Mouse (Mus musculus) right cerebral cortex, postnatal 10 days (tissue): ENCODE measurements around the gene Manbal.
"Not testable (repeated sequence)": the region's sequence is repeated elsewhere in the genome, so short reads cannot be mapped to it uniquely, and the experiment has no call there.

Experiments
- DNase-seq, 2 experiments: peaks; one replicate each; pipeline ENCODE4 v3.0.0; 2021; ENCODE audit warnings: low spot score in 2 of 2

Gene Manbal

DNA sequence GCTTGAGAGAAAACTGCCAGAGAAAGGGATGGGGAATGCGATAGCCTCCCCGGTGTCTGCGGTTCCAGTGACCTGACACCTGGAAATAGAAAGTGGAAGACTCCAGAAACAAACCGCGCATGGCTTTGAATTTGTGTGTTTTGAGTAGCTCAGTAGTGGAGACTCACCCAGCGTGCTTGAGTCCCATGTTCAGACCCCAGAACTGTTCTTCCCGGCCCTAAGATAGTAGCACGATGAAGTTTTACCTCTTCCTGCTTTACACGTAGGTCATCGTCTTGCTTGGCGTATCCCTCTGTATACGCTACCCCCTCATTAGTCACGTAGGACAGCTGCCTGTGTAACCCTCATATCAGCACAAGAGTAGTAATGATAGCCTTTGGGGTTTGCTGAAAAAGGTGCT, 597 bp downstream of the Manbal start:
- no peak for DNase-seq

DNA sequence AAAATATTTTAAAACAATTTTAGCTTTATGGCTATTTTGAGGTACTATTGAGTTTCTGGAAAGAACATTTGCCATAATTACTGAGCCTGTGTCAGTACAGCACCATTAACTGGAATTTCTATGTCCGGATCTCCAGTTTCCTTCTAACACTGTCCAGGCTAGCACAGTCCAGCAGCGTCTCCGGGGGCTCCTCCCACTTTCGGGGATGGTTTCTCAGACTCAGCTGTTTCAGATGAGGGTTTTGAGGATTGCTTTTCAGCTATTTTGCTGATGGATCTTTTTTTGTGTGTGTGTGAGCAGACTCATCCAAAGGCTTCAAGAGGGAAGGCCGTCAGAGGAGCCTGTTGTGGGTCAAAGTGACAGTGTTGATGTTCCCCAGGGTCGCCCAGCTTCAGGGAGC, 4.3 kb downstream of the Manbal start:
- DNase-seq, result no peak

DNA sequence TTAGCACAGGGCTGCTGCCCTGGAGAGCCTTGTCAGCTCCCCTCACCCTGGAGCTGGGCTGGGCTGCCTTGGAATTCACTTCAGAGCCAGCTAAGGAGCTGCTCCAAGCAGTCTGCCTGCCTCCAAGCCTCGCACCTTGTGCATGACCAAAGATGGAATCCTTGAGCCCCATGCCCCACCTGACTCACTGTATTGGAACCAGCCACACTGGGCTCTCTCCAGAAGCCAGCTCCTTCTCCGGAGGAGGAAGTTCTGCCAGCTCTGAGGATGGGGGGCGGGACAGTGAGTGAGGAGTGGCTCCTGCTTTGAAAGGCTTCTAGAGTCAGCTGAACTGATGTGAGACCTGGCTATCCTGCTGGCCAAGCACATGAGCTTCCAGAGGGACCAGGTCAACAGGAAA, 6.3 kb downstream of the Manbal start:
- DNase-seq, result no peak

DNA sequence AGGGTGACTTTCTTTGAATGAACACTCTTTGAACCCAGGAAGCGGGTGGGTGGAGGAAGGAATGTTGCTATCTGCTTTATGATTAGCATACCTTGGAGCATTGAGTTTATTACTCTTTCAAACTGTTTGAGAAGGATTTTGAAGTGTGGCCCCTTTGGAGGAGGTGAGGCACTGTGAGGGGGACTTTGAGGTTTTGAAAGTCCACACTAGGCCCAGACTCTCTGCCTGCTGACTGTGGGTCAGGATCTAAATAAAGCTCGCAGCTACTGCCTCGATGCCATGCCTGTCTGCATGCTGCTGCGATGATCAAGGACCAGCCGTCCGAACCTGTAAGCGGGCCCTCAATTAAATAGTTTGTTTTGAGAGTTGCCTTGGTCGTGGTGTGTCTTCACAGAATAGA, 7.7 kb downstream of the Manbal start:
- no peak for DNase-seq

DNA sequence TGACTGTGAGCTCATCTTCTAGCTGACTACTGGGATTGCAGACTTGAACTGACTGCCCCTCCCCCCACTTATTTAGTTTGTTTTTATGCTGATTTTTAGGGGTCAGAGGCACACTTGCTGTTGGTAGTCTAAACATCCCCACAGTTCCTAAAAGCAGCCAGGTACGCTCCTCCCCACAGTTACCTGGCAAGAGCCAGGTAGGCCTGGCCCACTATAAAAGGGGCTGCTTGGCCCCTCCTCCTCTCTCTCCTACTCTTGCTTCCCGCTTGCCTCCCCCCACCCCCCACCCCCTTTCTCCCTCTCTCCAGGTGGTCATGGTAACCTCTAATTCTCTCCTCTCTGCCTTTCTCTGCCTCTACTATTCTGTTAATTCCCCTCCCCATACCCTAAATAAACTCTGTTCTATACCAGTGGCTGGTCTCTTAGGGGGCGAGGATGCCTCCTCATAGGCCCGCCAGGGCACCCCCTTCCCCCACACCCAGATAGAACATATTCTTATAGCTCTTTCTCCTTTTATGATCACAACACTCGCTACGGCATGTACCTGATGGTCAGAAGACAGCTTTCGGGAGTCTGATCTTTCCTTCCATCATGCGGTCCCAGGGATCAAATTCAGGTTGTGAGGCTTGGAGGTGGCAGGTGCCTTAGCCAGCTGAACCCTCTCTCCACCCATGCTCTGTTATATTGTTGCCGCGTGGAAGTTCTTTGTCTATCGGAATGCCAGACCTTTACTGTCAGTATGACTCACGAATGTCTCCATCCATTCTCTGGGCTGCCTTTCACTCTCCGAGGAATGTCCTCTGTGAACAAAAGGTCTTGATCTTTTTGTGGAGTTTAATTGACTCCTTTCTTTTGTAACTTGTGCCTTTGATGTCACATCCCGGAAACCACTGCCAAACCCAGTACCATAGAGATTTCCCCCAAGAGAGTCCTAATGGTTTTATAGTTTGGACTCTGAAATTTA, 8.7 kb downstream of the Manbal start:
- DNase-seq, result no peak

DNA sequence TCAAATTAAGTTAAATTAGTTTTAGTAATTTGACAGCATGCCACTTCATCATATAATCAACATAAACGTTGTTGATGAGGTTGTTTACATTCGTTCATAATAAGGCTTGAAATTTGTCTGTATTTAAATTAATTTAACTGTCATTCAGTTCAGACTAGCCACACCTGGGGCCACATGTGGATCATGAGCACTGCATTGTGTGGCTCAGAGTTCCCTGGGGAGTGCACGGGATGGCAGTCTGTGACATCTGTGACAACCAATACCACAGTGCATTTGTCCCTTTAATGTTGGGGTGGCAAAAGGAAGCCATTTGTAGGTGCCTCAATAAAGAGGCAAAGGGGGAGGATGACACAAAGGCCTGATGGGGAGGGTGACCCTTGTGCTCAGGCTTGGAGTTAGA, 9.6 kb downstream of the Manbal start:
- no peak for DNase-seq

DNA sequence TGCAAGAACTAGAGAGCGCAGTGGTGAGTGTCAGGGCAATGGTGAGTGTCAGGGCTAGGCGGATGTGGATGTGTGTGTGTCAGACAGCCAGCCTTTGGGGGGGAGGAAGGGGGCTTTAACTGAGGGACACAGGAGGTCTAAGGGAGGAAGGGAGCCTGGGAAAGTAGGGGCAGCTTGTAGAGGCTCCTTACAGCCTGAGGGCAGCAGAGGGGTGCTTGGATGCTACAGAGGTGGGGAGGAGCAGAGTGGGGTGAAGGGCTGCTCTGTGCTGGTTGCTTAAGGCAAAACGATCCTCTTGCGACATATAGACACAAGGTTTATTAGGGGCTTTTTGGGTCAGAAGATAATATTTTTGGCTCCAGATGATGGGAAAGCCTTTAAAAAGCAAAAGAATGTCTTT, 17.4 kb downstream of the Manbal start:
- no peak for DNase-seq

DNA sequence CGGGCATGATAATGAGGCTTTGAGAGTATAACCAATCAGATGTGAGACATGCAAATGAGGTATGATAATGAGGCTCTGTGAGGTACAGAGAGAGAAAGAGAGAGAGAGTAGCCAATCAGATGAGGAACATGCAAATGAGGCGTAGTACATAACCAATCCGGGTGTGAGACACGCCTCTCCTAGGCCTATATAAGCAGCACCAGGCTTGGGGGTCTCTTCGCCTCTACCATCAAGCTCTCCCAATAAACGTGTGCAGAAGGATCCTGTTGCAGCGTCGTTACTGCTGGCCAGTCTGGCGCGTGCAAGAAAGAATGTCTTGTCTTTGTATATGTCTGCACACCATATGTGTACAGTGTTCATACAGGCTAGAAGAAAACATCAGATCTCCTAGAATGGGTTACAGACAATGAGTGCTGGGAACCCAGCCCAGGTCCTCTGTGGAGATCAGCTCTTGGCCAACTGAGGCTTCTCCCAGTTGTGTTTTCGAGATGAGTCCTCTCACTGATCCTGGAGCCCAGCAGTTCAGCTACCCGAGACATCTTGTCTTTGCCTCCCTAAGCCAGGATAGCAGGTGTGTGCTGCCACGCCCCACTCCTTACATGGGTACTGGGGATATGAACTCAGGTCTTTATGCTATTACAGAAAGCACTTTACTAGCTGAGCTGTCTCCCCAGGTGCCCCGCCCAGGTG, 21.7 kb downstream of the Manbal start:
- not testable (repeated sequence) for DNase-seq

DNA sequence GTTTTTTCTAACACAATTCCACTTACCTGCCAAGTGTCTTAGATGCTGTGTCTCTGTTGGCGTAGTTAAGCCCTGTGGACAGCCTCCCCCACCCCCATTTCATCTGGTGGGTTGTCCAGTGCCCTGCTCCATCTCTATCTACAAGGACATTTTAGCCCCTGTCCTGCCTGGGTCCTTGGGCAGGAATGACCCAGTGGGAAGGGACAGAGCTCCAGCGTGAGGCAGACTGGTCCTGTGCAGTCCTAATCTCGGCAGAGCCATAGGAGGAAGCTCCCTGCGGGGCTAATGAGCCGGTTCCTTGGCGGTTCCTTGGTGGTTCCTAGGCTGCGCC, 22.2 kb downstream of the Manbal start:
- no peak for DNase-seq

DNA sequence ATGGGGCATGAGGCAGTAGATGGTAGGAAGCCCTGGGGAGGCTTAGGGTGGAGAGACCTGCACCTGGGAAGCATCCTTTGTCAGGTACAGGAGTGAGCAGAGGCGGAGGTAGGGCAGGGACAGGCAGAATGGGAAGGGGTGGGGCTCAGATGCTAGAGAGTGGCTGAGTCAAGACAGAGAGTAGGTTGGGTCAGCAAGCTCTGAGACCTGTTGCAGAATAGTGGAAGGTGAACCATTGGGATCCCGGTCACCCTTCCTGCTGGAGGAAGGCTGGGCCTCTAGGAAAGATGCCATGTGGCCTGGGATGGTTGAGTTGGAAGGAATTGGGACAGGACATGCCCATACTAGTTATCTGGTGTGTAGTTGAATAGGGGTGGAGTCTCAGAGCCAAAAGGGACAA, 24.9 kb downstream of the Manbal start:
- DNase-seq, result no peak

DNA sequence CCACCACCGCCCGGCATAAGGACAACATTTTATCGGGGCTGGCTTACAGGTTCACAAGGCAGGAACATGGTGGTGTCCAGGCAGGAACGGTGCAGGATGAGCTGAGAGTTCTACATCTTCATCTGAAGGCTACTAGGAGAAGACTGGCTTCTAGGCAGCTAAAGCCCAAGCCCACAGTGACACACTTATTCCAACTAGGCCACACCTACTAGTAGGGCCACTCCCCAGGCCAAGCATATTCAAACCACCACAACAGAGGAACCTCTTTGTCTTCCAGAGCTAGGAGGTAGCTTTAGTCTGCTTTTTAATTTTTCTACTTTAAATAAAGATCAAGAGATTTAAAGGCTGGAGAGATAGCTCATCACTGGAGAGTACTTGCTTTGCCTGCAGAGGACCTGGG, 26.2 kb downstream of the Manbal start:
- DNase-seq, result no peak

DNA sequence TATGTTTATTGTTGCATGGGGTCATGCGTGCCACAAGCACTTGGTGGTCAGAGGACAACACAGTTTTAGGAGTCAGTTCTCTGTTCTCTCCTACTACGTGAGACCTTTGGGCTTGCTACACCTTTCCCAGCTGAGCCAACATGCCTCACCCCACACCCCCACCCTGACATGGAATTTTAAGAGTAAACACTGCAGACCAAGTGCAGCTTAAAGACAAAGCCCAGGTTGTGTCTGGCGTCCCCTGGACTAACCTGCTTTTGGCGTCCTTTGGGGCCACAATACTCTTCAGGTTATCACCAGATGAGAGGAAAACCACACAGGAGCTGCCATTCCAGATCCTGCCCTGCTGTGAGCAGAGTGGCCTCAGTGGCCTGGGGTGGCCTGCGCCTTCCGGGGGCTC, 27.5 kb downstream of the Manbal start:
- no peak for DNase-seq

DNA sequence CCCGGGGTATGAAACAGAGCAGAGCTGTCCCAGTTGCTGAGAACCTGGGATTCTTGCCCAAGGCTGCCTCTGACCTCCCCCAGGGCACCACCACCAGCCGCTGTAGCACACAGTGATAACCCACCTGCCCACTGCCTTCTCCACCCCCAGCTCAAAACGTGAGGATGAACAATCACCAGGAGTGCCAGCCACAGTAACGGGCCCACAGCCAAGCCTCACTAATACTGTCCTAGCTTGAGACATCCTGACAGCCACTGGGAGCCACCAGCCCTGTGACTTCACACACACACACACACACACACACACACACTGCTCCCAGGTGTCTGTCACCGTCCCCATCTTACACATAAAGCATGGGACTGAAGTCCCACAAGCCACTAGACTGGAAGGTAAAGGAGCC, 28.0 kb downstream of the Manbal start:
- no peak for DNase-seq

DNA sequence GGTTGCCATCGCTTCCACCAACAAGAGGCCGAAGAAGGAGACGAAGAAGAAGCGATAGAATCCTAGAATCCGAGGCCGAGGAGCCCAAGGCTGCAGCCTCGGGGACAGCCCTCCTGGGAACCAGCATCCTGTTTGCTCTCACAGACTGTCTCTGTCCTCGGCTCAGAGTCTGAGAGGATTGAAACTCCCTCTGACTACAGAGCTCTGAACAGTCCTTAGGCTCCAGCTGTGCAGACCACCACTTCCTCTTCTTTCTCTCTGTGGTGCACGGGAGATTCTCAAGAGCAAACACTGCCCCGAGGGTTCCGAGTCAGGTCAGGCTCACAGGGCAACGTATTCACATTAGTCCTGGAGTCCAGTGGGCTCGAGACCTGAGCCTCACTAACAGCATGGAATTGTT, 28.6 kb downstream of the Manbal start:
- no peak for DNase-seq

DNA sequence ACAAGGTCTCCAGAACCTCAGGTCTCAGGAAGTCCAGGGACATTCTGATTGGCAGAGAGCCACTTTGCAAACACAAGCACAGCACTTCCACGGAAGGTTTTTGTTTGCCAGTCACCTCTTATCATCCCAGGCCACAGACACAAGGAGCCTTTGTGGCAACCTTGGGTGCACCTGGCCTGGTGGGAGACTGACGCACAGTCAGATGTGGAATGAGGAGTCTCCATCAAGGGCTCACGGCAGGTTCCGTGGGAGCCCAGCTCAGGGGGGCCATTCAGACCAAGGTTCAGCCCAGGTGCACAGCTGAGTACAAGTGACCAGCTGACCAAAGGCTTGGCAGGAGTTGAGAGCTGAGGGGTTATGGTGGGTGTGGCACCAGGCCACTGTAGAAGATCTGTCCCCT, 30.0 kb downstream of the Manbal start:
- DNase-seq, result no peak

DNA sequence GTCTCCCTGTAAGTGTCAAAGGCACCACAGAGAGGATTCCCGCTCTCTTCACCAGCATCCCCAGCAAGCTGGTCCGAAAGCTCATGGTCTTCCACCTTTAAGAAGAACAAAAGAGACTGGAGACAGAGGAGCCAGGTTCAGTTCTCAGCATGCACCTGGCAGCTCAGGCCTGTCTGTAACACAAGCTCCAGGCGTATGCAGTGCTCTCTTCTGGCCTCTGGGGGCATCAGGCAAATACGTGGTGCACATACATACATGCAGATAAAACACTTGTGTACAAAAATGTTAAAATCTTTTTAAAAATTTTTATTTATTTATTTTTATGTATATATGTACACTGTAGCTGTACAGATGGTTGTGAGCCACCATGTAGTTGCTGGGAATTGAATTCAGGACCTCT, 31.1 kb downstream of the Manbal start:
- no peak for DNase-seq

DNA sequence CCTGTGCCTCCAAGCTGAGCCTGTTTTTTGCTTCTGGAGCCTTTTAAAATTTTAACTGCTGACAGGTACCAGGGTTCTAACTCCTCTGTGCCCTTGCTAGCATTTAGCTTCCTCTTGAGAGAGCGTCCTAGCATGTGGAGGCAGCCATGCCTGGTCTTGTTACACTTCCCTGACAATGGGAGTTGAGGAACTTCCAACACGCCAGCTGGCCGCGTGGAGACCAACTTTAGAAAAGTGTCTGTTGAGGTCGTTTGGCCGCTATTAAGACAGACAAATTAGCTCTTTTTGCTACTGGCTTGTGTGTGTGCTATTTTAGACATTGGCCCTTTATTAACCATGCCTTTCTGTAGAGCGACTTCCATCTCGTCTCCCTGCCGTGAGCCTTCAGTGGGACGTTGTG, 32.4 kb downstream of the Manbal start:
- DNase-seq, result peak in 1 of 2 experiments; percentile 48

DNA sequence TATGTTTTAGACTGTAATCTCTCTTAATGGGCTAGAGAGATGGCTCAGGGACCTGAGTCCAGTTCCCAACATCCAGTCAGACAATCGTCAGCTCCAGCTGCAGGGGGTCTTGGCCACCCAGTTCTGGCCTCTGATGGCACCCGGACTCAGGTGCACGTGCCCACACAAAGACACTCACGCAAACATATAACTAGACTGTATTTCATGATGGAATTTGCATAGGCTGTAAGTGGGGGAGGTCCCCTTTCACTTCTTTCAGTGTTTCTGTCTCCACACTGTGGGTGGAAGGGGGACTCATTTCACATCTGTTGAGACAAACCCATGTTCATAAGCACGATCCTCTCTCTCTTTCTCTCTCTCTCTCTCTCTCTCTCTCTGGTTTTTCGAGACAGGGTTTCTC, 33.1 kb downstream of the Manbal start:
- no peak for DNase-seq

DNA sequence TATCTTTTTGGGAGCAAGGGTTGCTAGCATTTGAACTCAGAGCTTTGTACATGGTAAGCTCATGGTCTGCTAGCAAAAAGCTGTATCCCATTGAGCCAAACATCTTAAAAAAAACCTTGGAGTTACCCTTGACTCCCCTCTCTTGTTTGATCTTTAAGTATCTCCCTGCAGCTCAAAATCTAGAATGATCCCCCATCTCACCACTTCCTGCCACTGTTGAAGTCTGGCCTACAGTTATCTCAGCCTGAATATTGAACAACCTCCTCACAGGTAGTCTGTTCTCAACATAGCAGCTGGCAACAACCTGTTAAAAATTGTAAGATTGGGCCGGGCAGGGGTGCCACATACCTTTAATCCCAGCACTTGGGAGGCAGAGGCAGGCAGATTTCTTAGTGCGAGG, 33.9 kb downstream of the Manbal start:
- no peak for DNase-seq

DNA sequence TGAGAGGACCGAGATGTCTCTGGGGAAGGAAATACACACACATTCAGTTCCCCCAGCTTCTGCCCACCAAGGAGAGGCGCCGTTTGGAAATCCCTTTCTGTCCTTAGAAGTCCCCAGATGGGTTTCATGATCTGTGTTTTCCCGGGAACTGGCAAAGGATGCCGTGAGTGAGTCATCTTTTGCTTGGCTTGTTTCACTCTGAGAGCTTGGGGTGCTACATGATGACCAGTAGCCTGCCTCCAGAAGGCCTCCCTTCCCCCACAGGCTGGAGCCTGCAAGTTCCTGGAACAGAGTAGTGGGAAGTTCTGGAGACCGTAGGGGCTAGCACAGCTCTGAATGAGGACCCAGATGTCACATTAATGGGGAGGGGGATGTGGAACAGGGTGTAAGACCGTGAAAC, 40.2 kb downstream of the Manbal start:
- DNase-seq, result no peak

DNA sequence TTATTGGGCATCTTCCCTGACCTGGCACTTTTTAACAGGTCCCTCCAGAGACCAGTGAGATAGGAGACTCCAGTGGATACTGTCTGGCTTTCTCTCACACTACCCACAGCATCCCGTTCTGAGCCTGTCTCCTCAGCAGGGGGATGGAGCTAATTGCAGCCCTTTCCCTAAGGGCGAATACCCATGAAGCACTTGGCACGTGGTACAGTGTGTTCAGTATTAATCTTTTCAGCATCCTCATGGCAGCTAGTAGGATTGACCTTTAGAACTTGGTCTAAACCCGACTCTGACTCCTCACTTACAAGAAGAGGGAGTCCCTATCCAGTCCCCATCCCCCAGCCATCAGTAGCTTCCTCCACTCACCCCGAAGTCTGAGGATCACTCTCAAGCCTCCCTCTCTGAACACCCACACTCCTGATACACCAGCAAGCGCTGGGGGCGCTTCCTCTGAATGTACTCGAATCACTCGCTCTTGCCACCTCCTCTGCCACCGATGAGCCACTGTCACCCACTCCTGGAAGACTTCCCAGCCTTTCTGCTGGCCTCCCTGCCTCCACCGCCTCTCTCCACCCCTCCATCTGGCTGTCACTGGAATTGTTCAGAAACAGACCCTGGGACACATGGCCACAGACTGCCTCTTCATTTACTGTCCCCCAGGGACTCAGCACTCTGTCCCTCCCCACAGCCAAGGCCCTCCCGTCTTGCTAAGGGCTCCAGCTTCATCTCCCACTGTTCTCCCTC, 42.6 kb downstream of the Manbal start:
- DNase-seq, result peak in 1 of 2 experiments; percentile 41

DNA sequence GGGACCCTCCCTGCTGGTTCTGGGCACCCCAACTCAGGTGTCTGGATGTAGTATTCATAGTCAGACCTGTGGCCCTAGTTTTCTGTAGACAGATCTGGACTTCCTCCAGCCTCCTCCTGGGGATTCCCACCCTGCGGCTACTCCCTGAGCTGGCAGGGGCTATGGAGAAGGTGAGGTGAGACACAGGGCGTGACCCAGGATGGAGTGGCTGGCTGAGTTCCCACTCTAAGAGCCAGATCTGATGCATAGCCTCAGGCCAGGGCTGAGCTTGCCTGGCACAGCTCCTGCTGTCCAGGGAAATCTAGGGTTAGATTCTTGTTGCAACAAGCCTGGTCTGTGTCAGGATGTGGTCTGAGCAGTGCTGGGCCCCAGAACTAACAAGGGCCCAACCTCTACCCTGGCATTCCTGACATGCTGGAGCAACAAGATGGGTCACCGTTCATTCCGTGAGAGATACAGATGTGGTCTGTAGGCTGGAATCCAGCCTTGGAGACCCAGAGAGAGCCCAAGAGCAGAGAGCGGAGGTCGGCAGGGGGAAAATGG, 43.8 kb downstream of the Manbal start:
- DNase-seq, result no peak
